Mouse (Mus musculus) ovary, adult 2 months (tissue): ENCODE data around the gene Gm3594. TPM values are rescaled to one million over a fixed set of nuclear protein-coding genes. Genes with fewer than 3 reads are reported as not detected.

ENCODE experiments used
- polyA plus RNA-seq: library from polyadenylated mRNA; depleted of rRNA; stranded (reverse); fragments of >200 nt; gene quantifications from 2 replicates; pipeline ENCODE4 v1.2.3, GENCODE M21; 2012; rRNA removed

Gm3594 gene
- not detected in 2 replicates for polyA plus RNA-seq

DNA sequence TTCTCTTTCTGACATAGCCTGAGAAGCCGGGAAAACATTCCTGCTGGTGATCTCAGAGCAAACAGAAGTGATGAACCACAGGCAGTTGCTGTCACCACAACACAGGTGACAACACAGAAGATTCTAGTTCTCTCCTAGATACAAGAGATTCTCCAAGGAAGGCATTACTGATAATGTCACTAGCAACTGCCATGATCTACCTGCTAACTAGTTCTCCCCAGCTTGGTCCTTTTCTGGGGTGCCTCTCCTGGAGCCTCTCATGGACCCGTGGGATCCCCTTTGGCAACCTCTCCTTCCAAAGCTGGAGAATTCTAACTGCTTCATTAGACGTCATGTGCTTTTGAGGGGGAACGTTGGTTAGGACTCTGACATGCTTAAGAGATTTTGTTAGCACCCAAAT, at the start of gene Gm3594:
TSS of gene Gm3594 (minus strand) at position 101 of the 400 bp plus-strand sequence.

DNA sequence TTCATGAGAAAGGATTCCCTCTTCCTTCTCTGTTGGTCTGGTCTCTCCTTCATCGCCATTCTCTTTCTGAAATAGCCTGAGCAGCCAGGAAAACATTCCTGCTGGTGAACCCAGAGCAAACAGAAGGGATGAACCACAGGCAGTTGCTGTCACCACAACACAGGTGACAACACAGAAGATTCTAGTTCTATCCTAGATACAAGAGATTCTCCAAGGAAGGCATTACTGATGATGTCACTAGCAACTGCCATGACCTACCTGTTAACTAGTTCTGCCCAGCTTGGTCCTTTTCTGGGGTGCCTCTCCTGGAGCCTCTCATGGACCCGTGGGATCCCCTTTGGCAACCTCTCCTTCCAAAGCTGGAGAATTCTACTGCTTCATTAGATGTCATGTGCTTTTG, 32.0 kb downstream of the Gm3594 start, which contains the start of gene Gm3591:
TSS of gene Gm3591 (minus strand) at position 101 of the 400 bp plus-strand sequence.

DNA sequence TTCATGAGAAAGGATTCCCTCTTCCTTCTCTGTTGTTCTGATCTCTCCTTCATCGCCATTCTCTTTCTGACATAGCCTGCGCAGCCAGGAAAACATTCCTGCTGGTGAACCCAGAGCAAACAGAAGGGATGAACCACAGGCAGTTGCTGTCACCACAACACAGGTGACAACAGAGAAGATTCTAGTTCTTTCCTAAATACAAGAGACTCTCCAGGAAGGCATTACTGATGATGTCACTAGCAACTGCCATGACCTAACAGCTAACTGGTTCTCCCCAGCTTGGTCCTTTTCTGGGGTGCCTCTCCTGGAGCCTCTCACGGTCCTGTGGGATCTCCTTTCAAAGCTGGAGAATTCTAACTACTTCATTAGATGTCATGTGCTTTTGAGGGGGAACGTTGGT, 54.2 kb downstream of the Gm3594 start, which contains the start of gene Gm16440:
TSS of gene Gm16440 (minus strand) at position 101 of the 400 bp plus-strand sequence.

Other genes with a start within 250 kb of the Gm3594 start
- not detected in 2 replicates for gene Gm21560, start 225.3 kb downstream of the Gm3594 start, polyA plus RNA-seq
- 0.87 TPM in 1 of 2 replicates, not detected in the other for gene Gm3411, start 157.4 kb downstream of the Gm3594 start, polyA plus RNA-seq
- not detected in 2 replicates for gene Gm21103, start 139.8 kb downstream of the Gm3594 start, polyA plus RNA-seq
- gene Gm3618, start 100.9 kb downstream of the Gm3594 start, polyA plus RNA-seq, result not detected in 2 replicates
- gene Gm16440, start 54.3 kb downstream of the Gm3594 start, polyA plus RNA-seq, result not detected in 2 replicates
- 0.32 TPM in 1 of 2 replicates, not detected in the other for gene Gm3591, start 32.1 kb downstream of the Gm3594 start, polyA plus RNA-seq
- not detected in 2 replicates for gene Gm8356, start 92.7 kb upstream of the Gm3594 start, polyA plus RNA-seq
- gene Gm3629, start 146.0 kb upstream of the Gm3594 start, polyA plus RNA-seq, result not detected in 2 replicates
- gene Gm3460, start 177.8 kb upstream of the Gm3594 start, polyA plus RNA-seq, result not detected in 2 replicates
- gene Gm10251, start 239.6 kb upstream of the Gm3594 start, polyA plus RNA-seq, result not detected in 2 replicates